Mouse (Mus musculus): ENCODE data around the gene Elp4. TPM values are rescaled to one million over a fixed set of nuclear protein-coding genes. Genes with fewer than 3 reads are reported as not detected.

Gene Elp4
- polyA plus RNA-seq, 1 experiment = 7.0 TPM

- no peak overlapping the region for H3ac ChIP-seq (ENCODE audit: control insufficient read depth, insufficient read length, low read depth)
- no peak for TF ChIP-seq USF1 (IDR thresholded peaks at IDR 0.05; ENCODE audit: low read depth)
- TF ChIP-seq CEBPB (IDR thresholded peaks at IDR 0.05; ENCODE audit: low read depth) = no peak
- TF ChIP-seq MAX (IDR thresholded peaks at IDR 0.05) = no peak
- TF ChIP-seq FOSL1 (IDR thresholded peaks at IDR 0.05; ENCODE audit: insufficient read depth, low read length, poor library complexity, severe bottlenecking) = no peak
- TF ChIP-seq MYOG (IDR thresholded peaks at IDR 0.05; ENCODE audit: control insufficient read depth, extremely low read depth, insufficient read length) = no peak
- H3K79me3 ChIP-seq (ENCODE audit: low read depth) = peaks cover 2% of the 10 kb centered on the region
- H3K27me3 ChIP-seq (ENCODE audit: control insufficient read depth, insufficient read depth, insufficient read length) = no peaks in the 10 kb centered on the region
- H3K4me3 ChIP-seq (ENCODE audit: insufficient read depth, poor library complexity, severe bottlenecking) = no peak overlapping the region
- peaks cover 6% of the 10 kb centered on the region for H3K36me3 ChIP-seq (ENCODE audit: control insufficient read depth, insufficient read depth)
- H3K79me2 ChIP-seq (ENCODE audit: control insufficient read depth, insufficient read depth) = no peaks in the 10 kb centered on the region
These were observed 99.9 kb downstream of the Elp4 start for GRCm38 (mm10) chr2:105804506-105804905.

DNA sequence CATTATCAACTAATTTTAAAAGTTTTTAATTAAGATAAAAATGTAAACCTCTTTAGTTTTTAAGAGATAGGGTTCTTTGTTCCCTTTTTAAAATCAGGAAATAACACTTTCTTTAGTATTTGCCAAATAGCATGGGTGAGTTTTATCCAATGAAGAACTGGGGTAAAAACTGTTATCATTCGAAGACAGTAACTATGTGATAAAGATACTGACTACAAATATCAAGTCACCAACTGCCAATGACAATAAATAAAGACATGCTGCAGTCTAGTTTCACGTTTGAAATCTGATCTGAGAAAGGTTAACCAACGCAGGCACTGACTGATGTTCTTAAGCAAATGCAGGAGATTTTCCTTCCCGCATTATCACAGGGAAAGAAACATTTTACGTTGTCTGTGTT is 100.9 kb downstream of the Elp4 start:
- H3K36me3 ChIP-seq (ENCODE audit: control insufficient read depth, insufficient read depth) = peaks cover under 1% of the 10 kb centered on the region
- H3K27me3 ChIP-seq (ENCODE audit: control insufficient read depth, insufficient read depth, insufficient read length) = no peaks in the 10 kb centered on the region
- H3K79me3 ChIP-seq (ENCODE audit: low read depth) = peaks cover 2% of the 10 kb centered on the region
- H3K4me3 ChIP-seq (ENCODE audit: insufficient read depth, poor library complexity, severe bottlenecking) = no peak overlapping the region
- no peak for TF ChIP-seq CTCF (IDR thresholded peaks at IDR 0.05; ENCODE audit: control insufficient read depth, insufficient read depth, insufficient read length)
- TF ChIP-seq CEBPB (IDR thresholded peaks at IDR 0.05; ENCODE audit: low read depth) = no peak
- no peak for TF ChIP-seq USF1 (IDR thresholded peaks at IDR 0.05; ENCODE audit: low read depth)
- TF ChIP-seq MAX (IDR thresholded peaks at IDR 0.05) = no peak
- no peak for TF ChIP-seq MYOD1 (IDR thresholded peaks at IDR 0.05; ENCODE audit: control insufficient read depth, insufficient read length, low read depth)
- TF ChIP-seq FOSL1 (IDR thresholded peaks at IDR 0.05; ENCODE audit: insufficient read depth, low read length, poor library complexity, severe bottlenecking) = no peak
- no peak for TF ChIP-seq MYOG (IDR thresholded peaks at IDR 0.05; ENCODE audit: control insufficient read depth, extremely low read depth, insufficient read length)
- no peaks in the 10 kb centered on the region for H3K79me2 ChIP-seq (ENCODE audit: control insufficient read depth, insufficient read depth)
- H3ac ChIP-seq (ENCODE audit: control insufficient read depth, insufficient read length, low read depth) = no peak overlapping the region

GRCm38 (mm10) chr2:105802902-105803301 is 101.5 kb downstream of the Elp4 start:
- no peaks in the 10 kb centered on the region for H3K36me3 ChIP-seq (ENCODE audit: control insufficient read depth, insufficient read depth)
- no peak overlapping the region for H3K4me3 ChIP-seq (ENCODE audit: insufficient read depth, poor library complexity, severe bottlenecking)
- no peaks in the 10 kb centered on the region for H3K27me3 ChIP-seq (ENCODE audit: control insufficient read depth, insufficient read depth, insufficient read length)
- H3ac ChIP-seq (ENCODE audit: control insufficient read depth, insufficient read length, low read depth) = no peak overlapping the region
- peaks cover 2% of the 10 kb centered on the region for H3K79me3 ChIP-seq (ENCODE audit: low read depth)
- no peak for TF ChIP-seq FOSL1 (IDR thresholded peaks at IDR 0.05; ENCODE audit: insufficient read depth, low read length, poor library complexity, severe bottlenecking)
- TF ChIP-seq CEBPB (IDR thresholded peaks at IDR 0.05; ENCODE audit: low read depth) = no peak
- no peak for TF ChIP-seq MYOD1 (IDR thresholded peaks at IDR 0.05; ENCODE audit: control insufficient read depth, insufficient read length, low read depth)
- TF ChIP-seq CTCF (IDR thresholded peaks at IDR 0.05; ENCODE audit: control insufficient read depth, insufficient read depth, insufficient read length) = no peak
- no peak for TF ChIP-seq MAX (IDR thresholded peaks at IDR 0.05)
- TF ChIP-seq MYOG (IDR thresholded peaks at IDR 0.05; ENCODE audit: control insufficient read depth, extremely low read depth, insufficient read length) = no peak
- TF ChIP-seq USF1 (IDR thresholded peaks at IDR 0.05; ENCODE audit: low read depth) = no peak
- no peaks in the 10 kb centered on the region for H3K79me2 ChIP-seq (ENCODE audit: control insufficient read depth, insufficient read depth)

GRCm38 (mm10) chr2:105801536-105801935 is 102.8 kb downstream of the Elp4 start:
- Histone ChIP-seq H3K36me3 (ENCODE audit: control insufficient read depth, insufficient read depth) (no peaks in the 10 kb centered on the region), H3K79me3 (ENCODE audit: low read depth) (peaks cover 2% of the 10 kb centered on the region), H3K4me3 (ENCODE audit: insufficient read depth, poor library complexity, severe bottlenecking) (no peak overlapping the region), H3K27me3 (ENCODE audit: control insufficient read depth, insufficient read depth, insufficient read length) (no peaks in the 10 kb centered on the region), H3K79me2 (ENCODE audit: control insufficient read depth, insufficient read depth) (no peaks in the 10 kb centered on the region), H3ac (ENCODE audit: control insufficient read depth, insufficient read length, low read depth) (no peak overlapping the region)
- TF ChIP-seq MAX (IDR thresholded peaks at IDR 0.05) = no peak
- TF ChIP-seq USF1 (IDR thresholded peaks at IDR 0.05; ENCODE audit: low read depth) = no peak
- no peak for TF ChIP-seq MYOD1 (IDR thresholded peaks at IDR 0.05; ENCODE audit: control insufficient read depth, insufficient read length, low read depth)
- TF ChIP-seq MYOG (IDR thresholded peaks at IDR 0.05; ENCODE audit: control insufficient read depth, extremely low read depth, insufficient read length) = no peak
- TF ChIP-seq CTCF (IDR thresholded peaks at IDR 0.05; ENCODE audit: control insufficient read depth, insufficient read depth, insufficient read length) = no peak
- no peak for TF ChIP-seq FOSL1 (IDR thresholded peaks at IDR 0.05; ENCODE audit: insufficient read depth, low read length, poor library complexity, severe bottlenecking)
- TF ChIP-seq CEBPB (IDR thresholded peaks at IDR 0.05; ENCODE audit: low read depth) = no peak

- H3K79me2 ChIP-seq (ENCODE audit: control insufficient read depth, insufficient read depth) = no peaks in the 10 kb centered on the region
- H3K36me3 ChIP-seq (ENCODE audit: control insufficient read depth, insufficient read depth) = no peaks in the 10 kb centered on the region
- no peak overlapping the region for H3ac ChIP-seq (ENCODE audit: control insufficient read depth, insufficient read length, low read depth)
- H3K4me3 ChIP-seq (ENCODE audit: insufficient read depth, poor library complexity, severe bottlenecking) = no peak overlapping the region
- no peaks in the 10 kb centered on the region for H3K27me3 ChIP-seq (ENCODE audit: control insufficient read depth, insufficient read depth, insufficient read length)
- TF ChIP-seq MYOG (IDR thresholded peaks at IDR 0.05; ENCODE audit: control insufficient read depth, extremely low read depth, insufficient read length) = no peak
- no peak for TF ChIP-seq CTCF (IDR thresholded peaks at IDR 0.05; ENCODE audit: control insufficient read depth, insufficient read depth, insufficient read length)
- TF ChIP-seq MYOD1 (IDR thresholded peaks at IDR 0.05; ENCODE audit: control insufficient read depth, insufficient read length, low read depth) = no peak
- no peak for TF ChIP-seq FOSL1 (IDR thresholded peaks at IDR 0.05; ENCODE audit: insufficient read depth, low read length, poor library complexity, severe bottlenecking)
- no peak for TF ChIP-seq CEBPB (IDR thresholded peaks at IDR 0.05; ENCODE audit: low read depth)
- no peak for TF ChIP-seq MAX (IDR thresholded peaks at IDR 0.05)
- TF ChIP-seq USF1 (IDR thresholded peaks at IDR 0.05; ENCODE audit: low read depth) = no peak
- peaks cover 2% of the 10 kb centered on the region for H3K79me3 ChIP-seq (ENCODE audit: low read depth)
These were observed 103.7 kb downstream of the Elp4 start for GRCm38 (mm10) chr2:105800694-105801093.

DNA sequence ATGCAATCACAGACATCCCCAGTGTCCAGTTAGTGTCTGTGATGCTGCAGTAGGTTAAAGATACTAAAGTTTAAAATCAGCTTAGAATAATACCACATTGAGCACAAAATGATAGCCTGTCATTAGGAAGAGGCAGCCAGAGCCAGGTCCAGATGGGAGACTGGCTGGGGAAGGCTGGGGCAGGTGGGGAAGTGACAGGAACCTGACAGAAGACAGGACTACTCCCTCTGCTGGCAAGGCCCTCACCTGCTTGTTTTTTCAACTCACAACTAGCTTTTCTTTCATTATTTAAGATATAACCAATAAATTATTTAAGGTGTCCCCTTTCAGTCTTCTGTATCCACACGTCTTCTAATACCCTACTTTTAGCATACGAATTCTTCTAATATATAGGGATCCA is 104.5 kb downstream of the Elp4 start:
- H3K4me3 ChIP-seq (ENCODE audit: insufficient read depth, poor library complexity, severe bottlenecking) = no peak overlapping the region
- no peak for TF ChIP-seq CTCF (IDR thresholded peaks at IDR 0.05; ENCODE audit: control insufficient read depth, insufficient read depth, insufficient read length)
- no peak for TF ChIP-seq MYOD1 (IDR thresholded peaks at IDR 0.05; ENCODE audit: control insufficient read depth, insufficient read length, low read depth)
- TF ChIP-seq FOSL1 (IDR thresholded peaks at IDR 0.05; ENCODE audit: insufficient read depth, low read length, poor library complexity, severe bottlenecking) = no peak
- TF ChIP-seq CEBPB (IDR thresholded peaks at IDR 0.05; ENCODE audit: low read depth) = no peak
- no peak for TF ChIP-seq MYOG (IDR thresholded peaks at IDR 0.05; ENCODE audit: control insufficient read depth, extremely low read depth, insufficient read length)
- no peak for TF ChIP-seq MAX (IDR thresholded peaks at IDR 0.05)
- no peak for TF ChIP-seq USF1 (IDR thresholded peaks at IDR 0.05; ENCODE audit: low read depth)
- H3K79me3 ChIP-seq (ENCODE audit: low read depth) = peaks cover 2% of the 10 kb centered on the region

More for the DNA sequence above, 104.5 kb downstream of the Elp4 start:
- no peak overlapping the region for H3ac ChIP-seq (ENCODE audit: control insufficient read depth, insufficient read length, low read depth)
- no peaks in the 10 kb centered on the region for H3K27me3 ChIP-seq (ENCODE audit: control insufficient read depth, insufficient read depth, insufficient read length)
- peaks cover 2% of the 10 kb centered on the region for H3K36me3 ChIP-seq (ENCODE audit: control insufficient read depth, insufficient read depth)
- H3K79me2 ChIP-seq (ENCODE audit: control insufficient read depth, insufficient read depth) = no peaks in the 10 kb centered on the region
